Mouse (Mus musculus) frontal cortex, postnatal 36 days (tissue): ENCODE data around the gene Aplnr.

Experiments used
- DNase-seq, 2 experiments: peaks; one replicate each; pipeline ENCODE4 v3.0.0; 2022; ENCODE audit warnings: low spot score in 2 of 2

The Aplnr gene

GRCm38 (mm10) chr2:85178139-85178800 is 42.2 kb downstream of the Aplnr start:
- no peak for DNase-seq

GRCm38 (mm10) chr2:85187582-85188151 is 51.6 kb downstream of the Aplnr start:
- DNase-seq = no peak
